Mouse (Mus musculus): ENCODE results near the gene Zfp618.

Zfp618 gene

GRCm38 (mm10) chr4:62999321-62999720 is 33.9 kb downstream of the Zfp618 start:
- no peak for DNase-seq (ENCODE audit: low spot score in 2 of 2)

- no peak for DNase-seq (ENCODE audit: low spot score in 2 of 2)
These were observed 34.5 kb downstream of the Zfp618 start for GRCm38 (mm10) chr4:62999916-63000315.

- DNase-seq (ENCODE audit: low spot score in 2 of 2), result no peak
These were observed 35.1 kb downstream of the Zfp618 start for GRCm38 (mm10) chr4:63000316-63001055.

- no peak for DNase-seq (ENCODE audit: low spot score in 2 of 2)
These were observed 37.0 kb downstream of the Zfp618 start for GRCm38 (mm10) chr4:63002386-63002785.

GRCm38 (mm10) chr4:63004519-63004918 is 39.1 kb downstream of the Zfp618 start:
- DNase-seq (ENCODE audit: low spot score in 2 of 2), result no peak

DNA sequence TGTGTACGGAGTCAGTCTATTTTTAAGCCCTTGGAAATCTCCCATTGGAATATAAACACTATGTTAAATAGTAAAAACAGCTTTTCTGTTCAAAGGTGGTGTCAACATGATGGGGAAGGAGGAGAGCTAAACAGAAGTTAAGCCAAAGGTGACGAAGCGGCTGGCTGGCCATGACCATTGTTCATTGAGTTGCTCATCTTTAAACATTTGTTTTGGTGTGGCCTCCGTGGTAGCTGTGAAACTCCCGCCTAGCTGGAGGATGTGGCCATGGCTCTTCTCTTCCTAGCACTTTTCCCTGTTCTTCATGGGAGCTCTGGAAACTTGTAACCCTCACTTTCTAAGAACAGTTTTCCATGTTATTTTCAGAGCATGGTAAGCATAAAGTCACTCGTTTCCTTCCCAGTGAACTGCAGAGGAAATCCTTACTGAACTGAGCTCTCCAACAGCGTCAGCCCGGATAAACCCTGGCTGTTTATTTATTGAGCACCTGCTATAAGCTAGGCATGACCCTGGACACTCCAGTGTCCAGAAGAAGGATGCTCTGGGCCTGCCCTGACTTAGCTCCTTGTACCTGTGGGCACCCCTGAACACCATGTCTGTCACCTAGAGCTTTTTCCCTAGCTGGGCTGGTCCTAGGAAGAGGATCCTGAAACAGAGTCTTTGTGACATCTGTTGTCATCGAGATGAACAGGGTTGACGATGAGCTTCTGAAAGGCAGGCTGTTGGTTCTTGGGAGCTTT is 40.2 kb downstream of the Zfp618 start:
- no peak for DNase-seq (ENCODE audit: low spot score in 2 of 2)

DNA sequence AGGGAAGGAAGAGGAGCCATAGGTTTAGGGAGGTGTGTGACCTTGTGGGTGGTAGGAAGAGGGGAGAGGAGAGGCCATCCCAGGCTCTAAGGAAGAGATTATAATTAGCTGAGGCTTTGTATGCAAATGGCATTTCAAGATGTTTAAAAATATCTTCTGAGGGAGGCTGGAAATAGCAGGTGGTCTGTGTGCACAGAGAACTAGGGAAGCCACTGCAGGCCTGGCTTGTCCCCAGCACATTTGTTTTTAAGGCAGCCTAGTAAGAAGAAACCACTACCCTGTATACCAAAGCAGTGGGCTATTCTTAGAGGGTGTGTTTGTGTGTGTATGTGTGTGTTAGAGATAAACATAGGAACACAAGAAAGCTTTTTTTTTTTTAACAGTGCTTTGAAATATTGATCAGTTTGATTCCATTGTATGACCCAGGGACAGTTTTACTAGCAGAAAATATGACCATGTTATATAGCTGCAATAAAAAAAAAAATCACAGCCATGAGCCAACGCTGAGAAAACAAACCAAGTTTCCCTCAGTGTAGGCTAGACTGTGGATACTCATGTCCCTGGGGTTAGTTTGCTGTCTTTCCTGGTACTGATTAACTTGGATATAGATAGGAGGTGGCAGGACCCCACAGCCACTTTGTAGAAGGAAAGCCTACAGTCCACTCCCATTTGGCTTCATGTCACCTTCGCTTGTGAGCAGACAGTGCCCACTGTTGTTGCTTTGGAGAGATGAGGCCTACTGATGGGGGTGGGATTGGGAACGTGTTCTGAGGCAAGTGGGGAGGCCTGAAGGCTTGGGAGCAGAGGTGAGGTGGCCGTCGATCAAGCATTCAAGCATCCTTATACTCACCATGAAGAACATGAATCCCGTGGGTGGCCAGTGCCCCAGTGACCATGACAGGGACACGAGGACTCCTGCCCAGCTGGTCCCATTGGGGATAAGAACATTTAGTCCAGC is 41.1 kb downstream of the Zfp618 start:
- DNase-seq (ENCODE audit: low spot score in 2 of 2), result no peak

DNA sequence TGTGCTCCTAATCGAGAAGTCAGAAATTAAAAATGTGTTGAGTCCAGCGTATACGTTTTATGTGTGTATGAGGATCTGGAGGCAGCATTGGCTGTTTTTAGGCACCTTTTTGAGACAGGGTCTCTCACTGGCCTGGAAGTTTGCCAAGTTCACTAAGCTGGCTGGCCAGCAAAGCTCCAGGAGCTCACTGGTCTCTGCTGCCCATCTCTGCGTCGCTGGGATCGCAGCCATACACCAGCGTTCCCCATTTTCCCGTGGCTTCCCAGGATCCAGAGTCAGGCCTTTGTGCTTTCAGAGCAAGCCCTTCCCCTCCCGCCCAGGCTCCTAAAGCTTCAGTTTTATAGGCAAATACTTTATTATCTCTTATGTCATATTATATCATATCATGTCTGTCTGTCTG is 42.8 kb downstream of the Zfp618 start:
- no peak for DNase-seq (ENCODE audit: low spot score in 2 of 2)

- DNase-seq (ENCODE audit: low spot score in 2 of 2), result no peak
These were observed 43.4 kb downstream of the Zfp618 start for GRCm38 (mm10) chr4:63008822-63009221.

DNA sequence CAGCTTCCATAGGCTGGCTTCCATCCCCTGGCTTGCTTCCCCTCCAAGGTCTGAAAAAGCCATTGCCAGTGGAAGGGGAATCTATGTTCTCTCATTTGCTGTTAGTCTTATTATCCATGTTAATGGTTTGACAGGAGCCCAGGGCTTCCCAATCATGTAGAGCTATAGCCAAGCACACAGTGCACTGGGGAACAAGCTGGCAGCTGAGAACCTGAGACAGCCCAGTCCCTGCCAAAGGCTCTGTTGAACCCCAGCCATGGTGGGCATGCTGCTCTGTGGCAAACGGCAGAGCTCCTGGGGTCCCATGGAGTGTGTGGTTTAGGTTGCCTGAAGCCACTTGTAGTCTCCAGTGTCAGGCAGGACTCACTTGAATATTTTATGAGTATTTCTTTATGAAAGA is 44.4 kb downstream of the Zfp618 start:
- DNase-seq (ENCODE audit: low spot score in 2 of 2), result no peak

GRCm38 (mm10) chr4:63010226-63010625 is 44.9 kb downstream of the Zfp618 start:
- no peak for DNase-seq (ENCODE audit: low spot score in 2 of 2)

- no peak for DNase-seq (ENCODE audit: low spot score in 2 of 2)
These were observed 53.2 kb downstream of the Zfp618 start for GRCm38 (mm10) chr4:63018616-63019015.

DNA sequence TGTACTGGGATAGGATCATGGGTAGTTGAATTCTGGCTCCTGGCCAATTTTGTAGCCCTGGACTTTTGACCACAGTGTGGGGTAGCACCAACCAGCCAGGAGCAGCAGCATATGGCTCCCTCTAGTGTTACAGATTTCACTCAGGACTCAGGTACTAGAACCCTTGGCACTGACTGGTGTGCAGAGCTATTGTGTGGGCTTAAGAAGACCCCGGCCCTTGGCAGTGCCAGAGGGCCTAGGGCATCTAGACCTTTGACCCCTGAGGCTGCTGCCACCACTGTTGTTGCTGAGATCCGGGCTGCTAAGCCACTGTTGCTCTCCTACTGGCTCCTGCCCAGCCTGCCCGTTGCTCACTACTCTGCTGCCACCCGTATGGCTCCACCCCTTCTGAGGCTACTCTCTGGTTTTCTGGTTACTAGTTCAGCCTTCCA is 54.1 kb downstream of the Zfp618 start:
- DNase-seq (ENCODE audit: low spot score in 2 of 2), result no peak

DNA sequence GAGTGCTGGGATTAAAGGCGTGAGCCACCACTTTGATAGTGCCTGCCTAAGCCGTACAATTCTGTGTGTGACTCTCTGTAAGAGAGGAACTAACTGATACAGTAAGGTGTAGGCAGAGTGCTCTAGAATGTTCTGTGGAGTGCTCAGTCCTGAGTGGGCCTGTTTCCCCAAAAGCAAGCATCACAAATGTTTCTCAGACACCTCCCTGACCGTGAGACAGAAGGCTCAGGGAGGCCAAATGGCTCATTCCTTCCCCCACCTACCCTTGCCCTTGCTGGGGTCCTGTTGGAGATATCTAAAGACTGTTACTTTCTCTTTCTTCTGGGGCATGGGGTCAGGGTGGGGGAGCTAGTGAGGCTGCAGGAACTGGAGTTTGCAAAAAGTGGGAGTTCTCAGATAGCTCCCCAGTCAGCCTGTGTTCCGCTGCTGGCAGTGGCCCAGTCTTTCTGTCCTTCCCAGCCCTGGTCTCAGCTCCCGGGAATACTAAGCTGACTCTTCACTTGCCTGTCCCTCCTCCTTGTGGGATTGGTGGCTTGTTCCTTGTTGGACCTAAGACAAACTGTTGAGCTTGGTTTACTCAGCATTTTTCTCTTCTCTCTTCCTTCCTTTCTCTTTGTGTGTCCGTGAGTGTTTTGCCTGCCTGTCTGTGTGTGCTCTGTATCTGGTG is 55.8 kb downstream of the Zfp618 start:
- DNase-seq (ENCODE audit: low spot score in 2 of 2), result peak in 1 of 2 experiments; percentile 48

DNA sequence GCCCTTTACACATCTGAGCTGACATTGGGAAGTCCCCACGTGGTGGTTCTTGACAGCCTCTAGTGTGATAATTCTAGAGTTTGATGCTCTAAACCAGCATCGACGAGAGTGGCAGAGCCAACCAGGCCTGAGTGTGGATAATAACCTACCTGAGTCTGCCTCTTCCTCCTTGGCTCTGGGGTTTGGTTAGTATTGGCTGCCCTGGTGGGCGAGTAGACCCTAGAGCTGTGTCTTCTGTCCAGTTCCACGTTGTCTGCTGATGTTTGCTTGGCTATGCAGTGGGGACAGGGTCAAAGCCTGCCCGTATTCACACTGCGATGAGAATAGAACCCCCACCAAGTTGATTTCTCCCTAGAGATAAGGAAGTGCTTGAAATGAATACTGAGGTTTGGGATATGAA is 58.1 kb downstream of the Zfp618 start:
- DNase-seq (ENCODE audit: low spot score in 2 of 2), result peak in 1 of 2 experiments; percentile 47

DNA sequence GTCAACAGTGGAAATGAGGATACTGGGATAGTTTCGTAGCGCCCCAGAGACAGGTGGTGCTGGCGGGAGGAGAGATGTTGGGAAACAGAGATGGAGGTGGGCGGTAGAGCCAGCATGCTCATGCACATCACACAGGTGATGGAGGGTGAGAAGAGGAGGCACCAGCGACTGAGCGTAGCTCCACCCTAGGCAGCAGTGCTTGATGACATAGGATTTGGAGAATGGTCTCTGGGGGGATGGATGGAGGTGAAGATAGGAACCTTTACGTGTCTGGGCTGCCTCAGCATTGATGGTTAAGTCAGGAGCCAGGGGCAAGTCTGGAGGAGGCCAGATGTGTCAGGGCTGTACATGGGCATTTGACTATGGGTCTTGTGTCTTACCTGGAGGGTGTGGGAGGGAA is 58.7 kb downstream of the Zfp618 start:
- DNase-seq (ENCODE audit: low spot score in 2 of 2), result peak in 1 of 2 experiments; percentile 47

DNA sequence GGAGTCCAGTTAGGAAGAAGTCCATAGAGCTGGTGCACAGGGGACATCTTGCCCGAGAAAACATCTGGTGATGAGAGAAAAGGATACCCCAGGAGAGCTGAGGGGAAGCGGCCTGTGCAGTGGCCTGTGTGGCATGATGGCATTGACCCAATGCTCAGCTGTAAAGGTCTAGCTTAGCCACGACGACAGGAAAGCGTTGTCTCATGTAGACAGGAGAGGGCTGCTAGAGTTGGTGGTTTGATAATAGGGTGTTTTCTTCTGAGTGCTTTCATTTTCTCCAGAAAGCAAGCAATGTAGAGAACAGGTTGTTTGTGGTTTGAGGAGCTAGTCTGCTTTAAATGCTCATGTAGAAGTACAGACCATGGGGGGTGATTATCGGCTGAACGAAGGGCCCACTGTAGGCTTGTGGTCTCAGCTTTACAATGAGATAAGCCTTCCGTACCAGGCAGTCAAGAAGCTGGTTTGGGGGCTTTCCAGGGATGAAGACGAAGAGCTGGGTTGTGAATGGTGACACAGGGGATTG is 59.4 kb downstream of the Zfp618 start:
- peak in 1 of 2 experiments; percentile 37 for DNase-seq (ENCODE audit: low spot score in 2 of 2)

DNA sequence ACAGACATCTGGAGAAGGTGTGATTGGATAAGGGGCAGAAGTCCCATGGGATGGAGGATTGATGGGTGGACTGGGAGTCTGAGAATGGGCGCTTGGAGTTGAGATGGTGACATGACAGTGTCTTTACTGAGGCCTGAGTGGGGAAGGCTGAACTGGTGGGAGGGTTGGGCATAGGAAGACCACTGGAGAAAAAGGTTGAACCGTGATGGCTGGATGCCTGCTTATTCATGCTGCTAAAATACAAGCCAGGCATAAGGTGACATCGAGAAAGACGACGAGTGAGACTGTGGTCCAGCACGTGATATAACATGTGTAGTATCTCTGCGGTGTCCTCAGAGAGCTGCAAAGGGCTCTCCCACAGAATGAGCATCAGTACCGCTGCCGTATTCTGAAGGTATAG is 59.9 kb downstream of the Zfp618 start:
- peak in 1 of 2 experiments; percentile 44 for DNase-seq (ENCODE audit: low spot score in 2 of 2)

DNA sequence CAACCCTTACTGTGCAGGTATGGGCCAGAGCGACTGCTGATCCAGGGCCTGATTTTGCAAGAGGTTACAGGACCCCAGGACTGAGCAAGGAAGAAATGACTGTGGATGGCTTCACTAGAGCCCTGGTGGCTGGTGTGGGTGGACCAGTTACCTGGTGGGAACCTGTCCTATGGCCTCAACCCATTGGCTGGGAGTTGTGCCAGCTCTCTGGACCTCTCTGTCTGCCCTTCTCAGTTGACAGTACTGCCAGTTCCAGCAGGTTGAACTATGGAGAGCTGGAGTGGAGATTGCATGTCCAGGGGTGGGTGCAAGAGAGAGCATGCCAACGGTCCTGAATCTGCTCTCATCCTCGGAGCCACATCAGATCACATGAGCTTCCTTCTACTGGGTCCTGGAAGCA is 60.9 kb downstream of the Zfp618 start:
- peak in 1 of 2 experiments; percentile 44 for DNase-seq (ENCODE audit: low spot score in 2 of 2)

GRCm38 (mm10) chr4:63027451-63027850 is 62.1 kb downstream of the Zfp618 start:
- no peak for DNase-seq (ENCODE audit: low spot score in 2 of 2)

DNA sequence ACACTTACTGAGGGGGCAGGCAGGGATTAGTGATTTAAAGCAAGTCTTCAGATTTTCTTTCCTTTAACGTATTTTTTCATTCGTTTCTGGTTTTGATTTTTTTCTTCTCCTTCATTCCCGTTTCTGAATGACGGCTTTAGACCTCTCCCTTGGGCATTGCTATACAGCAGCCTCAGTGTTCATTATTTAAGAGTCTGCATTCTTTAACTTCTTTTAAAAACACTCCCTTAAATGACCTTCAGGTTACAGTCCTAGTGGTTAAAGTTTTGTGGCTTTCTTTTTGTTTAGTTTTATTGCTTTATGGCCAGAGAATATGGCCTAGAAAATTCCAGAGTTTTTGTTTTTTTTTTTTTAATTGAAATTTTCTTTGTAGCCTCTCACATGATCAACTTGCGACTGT is 64.8 kb downstream of the Zfp618 start:
- DNase-seq (ENCODE audit: low spot score in 2 of 2), result no peak
